Mouse (Mus musculus): ENCODE results near the gene Eci1. TPM values are rescaled to one million over a fixed set of nuclear protein-coding genes. Genes with fewer than 3 reads are reported as not detected.
A peak's percentile ranks its signal among the peaks of the same experiment; 100 is the strongest.
"Not testable (repeated sequence)": the region's sequence is repeated elsewhere in the genome, so short reads cannot be mapped to it uniquely, and the experiment has no call there.

The Eci1 gene
- polyA plus RNA-seq, 1 experiment from 2014 or later = 46.0 TPM

- no peak overlapping the region for H3K4me3 ChIP-seq (replicated peaks; ENCODE audit: low read length)
- H3K9ac ChIP-seq = no peak overlapping the region
- H3K9me3 ChIP-seq (ENCODE audit: control insufficient read depth, low read length) = no peaks in the 10 kb centered on the region
- DNase-seq (ENCODE audit: low spot score) = no peak
- ATAC-seq (ENCODE audit: low FRiP score) = no peak
- WGBS = 88% methylated on average over 12 of the region's 12 CpGs
- no peak overlapping the region for H3K27ac ChIP-seq
- H3K27me3 ChIP-seq (ENCODE audit: control insufficient read depth, insufficient read depth, low read length) = no peaks in the 10 kb centered on the region
- H3K4me1 ChIP-seq (replicated peaks; ENCODE audit: control insufficient read depth, insufficient read depth, low read length) = no peaks in the 10 kb centered on the region
- no peak overlapping the region for H3K4me2 ChIP-seq (replicated peaks)
- peaks cover 93% of the 10 kb centered on the region for H3K36me3 ChIP-seq (replicated peaks; ENCODE audit: control insufficient read depth, insufficient read depth)
Observed at GRCm38 (mm10) chr17:24407116-24407803, 19.2 kb upstream of the Eci1 start.

- Histone ChIP-seq H3K9ac (peak overlapping the region; percentile 68), H3K27ac (peak overlapping the region; percentile 62; the same call in 1 of the 2 replicates), H3K4me1 (replicated peaks; ENCODE audit: control insufficient read depth, insufficient read depth, low read length) (peaks cover 18% of the 10 kb centered on the region; the same call in 1 of the 2 replicates), H3K4me2 (replicated peaks) (peak overlapping the region; percentile 86), H3K9me3 (ENCODE audit: control insufficient read depth, low read length) (no peaks in the 10 kb centered on the region), H3K4me3 (replicated peaks; ENCODE audit: low read length) (peak overlapping the region; percentile 80), H3K27me3 (ENCODE audit: control insufficient read depth, insufficient read depth, low read length) (no peaks in the 10 kb centered on the region), H3K36me3 (replicated peaks; ENCODE audit: control insufficient read depth, insufficient read depth) (peaks cover 52% of the 10 kb centered on the region)
- DNase-seq (ENCODE audit: low spot score) (no peak), ATAC-seq (ENCODE audit: low FRiP score) (peak; percentile 14; the same call in 1 of the 2 replicates)
- WGBS = 34% methylated on average over 22 of the region's 22 CpGs
Observed at GRCm38 (mm10) chr17:24413557-24414211, 12.8 kb upstream of the Eci1 start.

- DNase-seq (ENCODE audit: low spot score) = peak; percentile 100
- under 1% methylated on average over 64 of the region's 64 CpGs for WGBS
- Histone ChIP-seq H3K9me3 (ENCODE audit: control insufficient read depth, low read length) (no peaks in the 10 kb centered on the region), H3K4me1 (replicated peaks; ENCODE audit: control insufficient read depth, insufficient read depth, low read length) (peaks cover 18% of the 10 kb centered on the region; the same call in 1 of the 2 replicates), H3K27ac (peak within 1 kb of the TSS; percentile 90), H3K4me3 (replicated peaks; ENCODE audit: low read length) (peak within 1 kb of the TSS; percentile 80), H3K36me3 (replicated peaks; ENCODE audit: control insufficient read depth, insufficient read depth) (peaks cover 52% of the 10 kb centered on the region), H3K4me2 (replicated peaks) (peak within 1 kb of the TSS; percentile 86), H3K9ac (peak within 1 kb of the TSS; percentile 87), H3K27me3 (ENCODE audit: control insufficient read depth, insufficient read depth, low read length) (no peaks in the 10 kb centered on the region)
- ATAC-seq (ENCODE audit: low FRiP score) = peak; percentile 97
Observed at GRCm38 (mm10) chr17:24414230-24414976, 12.0 kb upstream of the Eci1 start, which contains the start of gene Rnps1. Gene Rnps1, plus strand, starts transcription at chr17:24414565.

- H3K36me3 ChIP-seq (replicated peaks; ENCODE audit: control insufficient read depth, insufficient read depth) = peaks cover 52% of the 10 kb centered on the region
Observed at GRCm38 (mm10) chr17:24415011-24415410, 11.4 kb upstream of the Eci1 start.

GRCm38 (mm10) chr17:24416051-24416652 is 10.3 kb upstream of the Eci1 start:
- WGBS = 91% methylated on average over 3 of the region's 3 CpGs
- Histone ChIP-seq H3K4me2 (replicated peaks) (peak overlapping the region; percentile 73), H3K4me3 (replicated peaks; ENCODE audit: low read length) (peak overlapping the region; percentile 80; the same call in 1 of the 2 replicates), H3K36me3 (replicated peaks; ENCODE audit: control insufficient read depth, insufficient read depth) (peaks cover 52% of the 10 kb centered on the region), H3K9me3 (ENCODE audit: control insufficient read depth, low read length) (no peaks in the 10 kb centered on the region), H3K9ac (peak overlapping the region; percentile 87; the same call in 1 of the 2 replicates), H3K27me3 (ENCODE audit: control insufficient read depth, insufficient read depth, low read length) (no peaks in the 10 kb centered on the region), H3K27ac (no peak overlapping the region), H3K4me1 (replicated peaks; ENCODE audit: control insufficient read depth, insufficient read depth, low read length) (peaks cover 18% of the 10 kb centered on the region; the same call in 1 of the 2 replicates)
- DNase-seq (ENCODE audit: low spot score) = no peak
- ATAC-seq (ENCODE audit: low FRiP score) = no peak

More at GRCm38 (mm10) chr17:24415011-24415410, 11.4 kb upstream of the Eci1 start:
- Histone ChIP-seq H3K27ac (peak overlapping the region; percentile 90), H3K9me3 (ENCODE audit: control insufficient read depth, low read length) (no peaks in the 10 kb centered on the region), H3K9ac (peak overlapping the region; percentile 87), H3K4me3 (replicated peaks; ENCODE audit: low read length) (peak overlapping the region; percentile 80), H3K4me1 (replicated peaks; ENCODE audit: control insufficient read depth, insufficient read depth, low read length) (peaks cover 18% of the 10 kb centered on the region; the same call in 1 of the 2 replicates), H3K4me2 (replicated peaks) (peak overlapping the region; percentile 73), H3K27me3 (ENCODE audit: control insufficient read depth, insufficient read depth, low read length) (no peaks in the 10 kb centered on the region)
- no peak for DNase-seq (ENCODE audit: low spot score)
- no peak for ATAC-seq (ENCODE audit: low FRiP score)
- WGBS = 0% methylated on average over 21 of the region's 21 CpGs

- no peaks in the 10 kb centered on the region for H3K9me3 ChIP-seq (ENCODE audit: control insufficient read depth, low read length)
- no peaks in the 10 kb centered on the region for H3K27me3 ChIP-seq (ENCODE audit: control insufficient read depth, insufficient read depth, low read length)
- H3K9ac ChIP-seq = no peak overlapping the region
- ATAC-seq (ENCODE audit: low FRiP score) (no peak), DNase-seq (ENCODE audit: low spot score) (no peak)
- H3K27ac ChIP-seq = no peak overlapping the region
- no peak overlapping the region for H3K4me3 ChIP-seq (replicated peaks; ENCODE audit: low read length)
- 94% methylated on average over 4 of the region's 4 CpGs for WGBS
- peaks cover 74% of the 10 kb centered on the region for H3K36me3 ChIP-seq (replicated peaks; ENCODE audit: control insufficient read depth, insufficient read depth)
- peaks cover 6% of the 10 kb centered on the region; the same call in 1 of the 2 replicates for H3K4me1 ChIP-seq (replicated peaks; ENCODE audit: control insufficient read depth, insufficient read depth, low read length)
- no peak overlapping the region for H3K4me2 ChIP-seq (replicated peaks)
Observed at GRCm38 (mm10) chr17:24423114-24423513, 3.3 kb upstream of the Eci1 start.

GRCm38 (mm10) chr17:24424489-24424888 is 2.0 kb upstream of the Eci1 start:
- no peaks in the 10 kb centered on the region for H3K27me3 ChIP-seq (ENCODE audit: control insufficient read depth, insufficient read depth, low read length)
- H3K27ac ChIP-seq = no peak overlapping the region
- H3K4me2 ChIP-seq (replicated peaks) = no peak overlapping the region
- H3K4me1 ChIP-seq (replicated peaks; ENCODE audit: control insufficient read depth, insufficient read depth, low read length) = peaks cover 6% of the 10 kb centered on the region
- 94% methylated on average over 5 of the region's 5 CpGs for WGBS
- DNase-seq (ENCODE audit: low spot score) (no peak), ATAC-seq (ENCODE audit: low FRiP score) (no peak)
- H3K9me3 ChIP-seq (ENCODE audit: control insufficient read depth, low read length) = no peaks in the 10 kb centered on the region
- H3K9ac ChIP-seq = no peak overlapping the region
- H3K36me3 ChIP-seq (replicated peaks; ENCODE audit: control insufficient read depth, insufficient read depth) = peaks cover 60% of the 10 kb centered on the region
- H3K4me3 ChIP-seq (replicated peaks; ENCODE audit: low read length) = no peak overlapping the region

- H3K9me3 ChIP-seq (ENCODE audit: control insufficient read depth, low read length); H3K4me3 ChIP-seq (replicated peaks; ENCODE audit: low read length); H3K27me3 ChIP-seq (ENCODE audit: control insufficient read depth, insufficient read depth, low read length); ATAC-seq (ENCODE audit: low FRiP score); H3K4me2 ChIP-seq (replicated peaks); H3K4me1 ChIP-seq (replicated peaks; ENCODE audit: control insufficient read depth, insufficient read depth, low read length); H3K9ac ChIP-seq; DNase-seq (ENCODE audit: low spot score); H3K27ac ChIP-seq: not testable (repeated sequence)
- H3K36me3 ChIP-seq (replicated peaks; ENCODE audit: control insufficient read depth, insufficient read depth) = peaks cover 52% of the 10 kb centered on the region
- 96% methylated on average over 4 of the region's 8 CpGs for WGBS
Observed at GRCm38 (mm10) chr17:24425326-24425725, 1.1 kb upstream of the Eci1 start.
